Mouse (Mus musculus): Measurements from ENCODE around the gene Ankrd6.

GRCm38 (mm10) chr4:32855580-32855979 is 95.1 kb downstream of the Ankrd6 start:
- TF ChIP-seq MEF2A (IDR thresholded peaks at IDR 0.05; ENCODE audit: extremely low read depth, insufficient replicate concordance, low read depth, low read length, poor library complexity, severe bottlenecking) (no peak), TCF12 (IDR thresholded peaks at IDR 0.05; ENCODE audit: low read depth, low read length) (no peak), MAX (IDR thresholded peaks at IDR 0.05; ENCODE audit: low read length) (no peak), POLR2A (IDR thresholded peaks at IDR 0.05; ENCODE audit: control insufficient read depth in 1 of 2, insufficient read depth in 1 of 2, low read depth in 1 of 2, low read length in 2 of 2, poor library complexity in 1 of 2) (no peak), MYB (IDR thresholded peaks at IDR 0.05; ENCODE audit: low read depth, low read length) (no peak), USF1 (IDR thresholded peaks at IDR 0.05; ENCODE audit: low read depth, low read length) (no peak), EP300 (IDR thresholded peaks at IDR 0.05; ENCODE audit: low read depth in 1 of 2, low read length in 2 of 2) (no peak)
